Mouse (Mus musculus): ENCODE measurements around the gene Hip1r.

GRCm38 (mm10) chr5:124021701-124022100 is 48.3 kb downstream of the Hip1r start:
- TF ChIP-seq CTCF (conservative IDR thresholded peaks at IDR 0.05; ENCODE audit: insufficient read depth, insufficient read length, low read depth, low read length) (no peak), POLR2A (IDR thresholded peaks at IDR 0.05; ENCODE audit: low read depth, low read length) (no peak)
